Mouse (Mus musculus): Measurements from ENCODE around the gene Rbm20.

The Rbm20 gene

DNA sequence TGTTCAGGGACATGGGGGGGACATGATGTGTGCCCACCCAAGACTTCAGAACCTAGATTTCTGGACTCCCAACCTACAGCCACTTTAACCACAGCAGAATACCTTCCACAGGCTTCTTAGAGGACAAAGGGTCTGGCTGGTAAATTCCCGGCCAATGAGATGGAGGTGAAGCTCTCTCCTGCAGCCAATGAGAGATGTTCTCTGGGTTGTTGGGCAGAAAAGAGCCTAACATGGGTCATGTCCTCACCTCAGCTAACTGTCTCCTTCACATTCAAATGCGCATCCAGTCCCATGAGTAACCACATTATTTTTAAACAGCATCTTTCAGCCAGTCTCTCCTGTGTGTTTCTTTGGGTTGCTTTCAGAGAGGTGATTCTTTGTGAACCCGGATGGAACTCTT lies 5.7 kb upstream of the Rbm20 start:
- no peak for DNase-seq (ENCODE audit: low spot score in 2 of 2)

DNA sequence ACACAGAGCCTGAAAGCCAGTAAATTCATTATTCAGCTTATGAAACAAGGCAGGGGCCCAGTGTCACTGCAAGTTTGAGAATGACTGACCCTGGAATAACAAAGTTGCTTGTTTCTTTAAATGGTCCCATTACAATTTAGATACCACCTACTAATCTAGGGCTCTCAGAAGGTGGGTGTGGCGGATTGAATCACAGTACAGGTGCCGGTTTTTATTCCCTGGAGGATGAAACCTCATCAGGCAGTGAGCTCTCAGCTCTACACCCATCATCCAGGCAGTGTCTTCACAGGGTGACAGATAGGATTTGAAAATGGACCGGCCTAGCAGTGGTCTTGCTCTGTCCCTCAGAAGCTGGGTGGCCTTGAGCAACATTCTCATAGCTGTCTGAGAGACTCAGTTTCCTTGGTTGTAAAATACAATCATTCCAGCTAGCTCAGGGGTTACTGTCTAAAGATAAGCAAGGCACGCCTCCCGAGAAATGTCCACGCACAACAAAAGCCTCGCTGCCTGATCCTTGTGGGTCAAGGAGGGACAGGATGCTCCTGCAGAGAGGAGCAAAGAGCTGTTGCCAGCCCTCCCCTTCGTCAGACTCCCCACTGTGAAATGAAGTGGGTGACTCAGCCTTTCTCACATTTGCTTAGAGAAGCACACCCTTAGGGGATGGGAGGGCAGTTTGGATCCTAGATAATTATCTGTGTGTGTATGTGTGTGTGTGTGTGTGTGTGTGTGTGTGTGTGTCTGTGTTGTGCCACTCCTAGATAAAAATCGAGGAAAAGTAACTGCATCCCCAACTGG lies 2.8 kb upstream of the Rbm20 start:
- no peak for DNase-seq (ENCODE audit: low spot score in 2 of 2)

DNA sequence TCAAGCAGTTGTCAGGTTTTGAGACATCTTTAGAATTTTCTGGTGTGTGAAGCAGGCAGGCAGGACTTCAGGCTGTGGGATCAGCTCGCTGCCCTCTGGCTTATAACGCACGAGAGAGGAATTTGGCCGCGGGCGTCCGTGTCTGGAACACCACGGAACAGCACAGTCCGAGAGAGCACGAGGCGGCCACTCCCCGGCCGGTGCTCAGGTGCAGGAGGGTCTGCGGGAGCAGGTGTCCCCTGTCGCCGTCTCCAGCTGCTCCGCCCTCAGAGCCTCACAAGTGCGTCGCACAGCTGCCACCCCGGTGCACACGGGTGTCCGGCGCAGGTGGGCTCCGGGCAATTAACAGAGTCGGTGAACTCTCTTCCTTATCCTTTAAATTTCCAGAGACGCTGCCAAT lies 878 bp upstream of the Rbm20 start:
- DNase-seq (ENCODE audit: low spot score in 2 of 2) = no peak

DNA sequence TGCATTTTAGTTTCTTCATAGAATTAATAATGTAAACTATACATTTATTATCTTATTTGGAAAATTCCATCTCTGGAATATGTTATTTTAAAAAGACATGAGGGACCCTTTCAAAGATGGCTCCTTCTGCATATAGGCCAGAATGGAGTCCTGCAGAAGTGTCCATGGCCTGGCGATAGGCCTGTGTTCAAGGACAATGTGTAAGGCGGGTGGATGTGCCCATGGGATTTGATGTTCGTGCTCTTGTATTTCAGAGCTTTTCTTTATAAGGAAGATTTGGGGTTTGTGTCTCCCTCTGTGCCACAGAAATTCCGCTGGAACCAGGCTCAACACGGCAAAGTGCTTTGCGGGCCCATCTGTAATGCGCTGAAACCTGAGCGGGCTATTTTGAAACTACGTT lies 2.1 kb downstream of the Rbm20 start:
- no peak for DNase-seq (ENCODE audit: low spot score in 2 of 2)

DNA sequence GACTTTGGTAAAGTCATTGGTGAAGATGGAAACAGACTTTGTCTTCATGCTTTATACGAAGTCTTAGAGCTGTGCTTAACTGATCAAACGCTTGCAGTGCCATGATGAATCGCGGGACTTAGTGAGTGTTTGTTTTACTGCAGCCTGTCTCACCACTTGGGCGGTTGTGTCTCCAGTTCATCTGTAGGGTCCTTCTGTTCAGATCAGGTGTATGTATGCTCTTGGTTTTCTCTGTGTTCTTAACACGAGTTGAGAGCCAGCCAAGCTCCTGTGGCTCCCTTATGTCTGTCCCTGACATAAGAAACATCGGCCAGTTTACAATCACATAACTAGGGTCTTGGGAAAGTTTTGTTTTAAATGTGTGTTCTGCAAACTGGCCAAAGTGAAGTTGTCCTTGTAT lies 2.9 kb downstream of the Rbm20 start:
- DNase-seq (ENCODE audit: low spot score in 2 of 2) = no peak

DNA sequence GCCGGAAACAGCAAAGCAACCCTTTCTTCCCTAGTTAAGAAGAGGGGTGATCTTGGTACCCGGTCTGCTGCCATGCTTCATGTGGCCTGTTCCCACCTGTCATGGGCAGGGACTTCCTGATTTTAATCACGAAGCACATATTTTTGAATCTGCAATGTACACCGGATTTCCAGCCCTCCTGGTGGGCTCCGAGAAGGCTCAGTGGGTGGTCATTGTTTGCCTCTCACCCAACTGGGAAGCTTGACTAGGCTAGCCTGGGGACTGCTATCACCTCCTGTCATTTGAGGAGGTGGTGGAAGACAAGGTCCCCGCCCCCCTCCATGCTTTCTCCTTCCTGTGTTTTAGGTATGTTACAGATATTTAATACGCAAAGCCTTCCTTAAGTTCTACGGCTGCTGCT lies 5.3 kb downstream of the Rbm20 start:
- no peak for DNase-seq (ENCODE audit: low spot score in 2 of 2)

DNA sequence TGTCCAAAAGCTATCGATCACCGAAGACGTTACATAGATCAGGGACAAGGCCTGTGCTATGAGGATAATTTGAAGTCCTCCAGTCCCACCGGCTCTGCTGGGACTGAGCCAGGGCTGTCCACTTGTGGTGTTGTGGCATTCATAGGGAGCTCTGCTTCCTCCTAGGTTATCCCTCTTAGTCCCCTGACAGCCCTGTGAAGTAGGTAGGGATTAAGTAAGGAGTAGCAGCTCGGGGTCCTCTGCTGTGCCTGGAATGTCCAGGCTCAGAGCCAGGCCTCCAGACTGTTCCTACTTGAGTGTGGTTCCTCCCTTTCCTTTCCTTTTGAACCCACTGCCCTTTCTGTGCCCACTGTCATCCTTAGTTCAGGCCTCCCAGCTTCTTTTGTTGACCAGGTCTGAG lies 10.5 kb downstream of the Rbm20 start:
- no peak for DNase-seq (ENCODE audit: low spot score in 2 of 2)

DNA sequence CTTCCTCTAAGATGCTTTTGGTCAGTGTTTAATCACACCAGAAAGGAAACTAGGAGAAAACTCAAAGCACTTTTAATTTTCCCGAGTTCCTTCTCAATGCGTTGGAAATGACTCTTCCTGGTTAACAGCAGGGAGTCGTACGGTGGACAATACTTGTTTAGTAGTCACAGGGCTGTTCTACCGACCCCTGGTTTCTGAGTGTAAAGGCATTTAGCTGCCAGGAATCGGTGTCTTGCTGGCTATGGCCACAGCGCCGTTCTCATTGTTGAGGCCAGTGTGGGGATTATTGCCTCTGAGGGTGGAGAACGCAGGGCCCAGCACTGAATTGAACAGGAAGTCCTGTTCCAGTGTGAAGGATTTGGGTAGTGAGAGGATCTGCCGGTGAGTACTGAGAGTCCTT lies 13.7 kb downstream of the Rbm20 start:
- DNase-seq (ENCODE audit: low spot score in 2 of 2) = no peak

DNA sequence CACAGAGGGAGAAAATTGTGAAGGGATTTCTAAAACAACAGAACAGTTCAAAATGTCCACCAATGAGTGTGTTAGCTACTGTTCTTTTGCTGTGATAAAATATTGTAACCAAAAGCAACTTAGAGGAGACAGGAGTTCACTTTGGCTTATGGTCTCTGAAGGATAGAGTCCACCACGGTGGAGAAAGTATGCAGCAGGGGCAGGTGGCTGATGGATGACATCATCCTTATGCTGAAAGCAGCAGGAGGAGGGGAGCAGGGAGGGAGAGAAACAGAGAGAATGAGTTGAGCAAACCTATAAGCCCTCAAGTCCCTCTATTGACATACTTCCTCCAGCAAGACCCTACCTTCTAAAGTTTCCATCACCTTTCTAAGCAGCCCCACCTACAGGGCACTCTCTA lies 16.9 kb downstream of the Rbm20 start:
- DNase-seq (ENCODE audit: low spot score in 2 of 2) = no peak

DNA sequence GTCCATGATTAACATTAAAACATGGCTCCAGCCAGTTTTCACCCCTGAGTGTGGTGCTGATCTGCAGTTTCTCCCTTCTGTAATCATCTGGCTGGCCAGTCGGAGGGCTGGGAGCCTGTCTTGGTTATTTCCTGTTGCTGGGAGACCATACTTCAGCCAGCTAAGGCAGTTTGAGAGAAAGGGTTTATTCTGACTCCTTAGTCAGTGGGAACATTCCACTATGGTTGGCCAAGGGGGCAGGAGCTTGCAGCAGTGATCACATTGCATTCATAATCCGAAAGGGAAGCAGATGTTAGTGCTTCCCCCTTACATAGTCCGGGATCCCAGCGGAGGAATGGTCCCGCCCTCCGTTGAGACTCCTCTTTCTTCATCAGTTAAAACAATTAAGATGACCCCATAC lies 19.0 kb downstream of the Rbm20 start:
- no peak for DNase-seq (ENCODE audit: low spot score in 2 of 2)

DNA sequence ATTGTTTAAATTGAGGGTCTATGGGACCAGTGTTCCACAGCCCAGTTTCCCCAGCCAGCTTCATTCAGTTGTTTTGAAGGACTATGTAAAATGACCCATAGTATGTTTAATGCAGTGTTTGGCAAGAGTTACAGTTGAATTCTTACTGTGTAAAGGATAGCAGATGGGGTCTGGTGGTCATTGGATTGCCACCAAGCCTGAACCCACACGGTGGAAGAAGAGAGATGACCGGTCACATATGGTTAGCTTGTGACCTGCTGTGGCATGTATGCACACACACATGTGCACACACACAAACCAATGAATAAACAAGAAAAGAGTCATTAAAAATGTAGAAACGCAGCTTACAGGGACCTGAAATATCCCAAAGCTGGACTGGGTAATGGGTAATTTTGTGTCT lies 19.5 kb downstream of the Rbm20 start:
- no peak for DNase-seq (ENCODE audit: low spot score in 2 of 2)

DNA sequence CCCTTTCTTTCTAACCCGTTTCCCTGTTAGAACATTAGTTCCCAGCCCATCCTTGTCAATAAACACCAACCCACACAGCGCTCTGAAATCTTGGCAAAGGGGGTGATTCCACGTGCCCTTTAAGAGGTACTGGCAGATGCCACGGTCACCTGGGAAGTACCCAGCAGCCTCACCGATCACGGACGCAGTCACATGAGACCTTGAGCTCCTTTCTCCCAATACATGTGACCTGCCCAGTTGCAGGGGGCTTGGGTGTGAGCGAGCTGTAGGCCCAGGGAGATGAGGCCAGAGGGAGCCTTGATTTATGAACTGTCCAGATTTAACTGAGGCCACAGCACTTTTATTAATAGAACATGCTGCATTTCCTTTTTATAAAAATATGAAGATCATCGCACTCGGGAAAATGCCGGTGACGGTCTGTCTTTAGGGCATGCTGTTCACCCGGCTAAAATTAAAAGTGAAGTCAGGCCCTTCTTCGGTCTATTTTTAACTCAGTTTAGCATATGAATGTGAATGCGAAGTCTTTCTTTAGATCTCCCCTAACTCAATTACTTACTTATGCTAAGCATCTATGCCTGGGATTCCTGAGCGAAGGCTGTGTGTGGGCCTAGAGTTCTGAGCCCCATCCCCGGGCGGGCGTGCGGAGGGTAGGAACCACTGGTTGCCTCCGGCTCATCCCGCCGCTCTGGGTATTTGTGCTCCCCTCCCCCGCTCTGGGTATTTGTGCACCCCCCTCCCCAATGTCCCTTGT lies 20.4 kb downstream of the Rbm20 start:
- no peak for DNase-seq (ENCODE audit: low spot score in 2 of 2)

DNA sequence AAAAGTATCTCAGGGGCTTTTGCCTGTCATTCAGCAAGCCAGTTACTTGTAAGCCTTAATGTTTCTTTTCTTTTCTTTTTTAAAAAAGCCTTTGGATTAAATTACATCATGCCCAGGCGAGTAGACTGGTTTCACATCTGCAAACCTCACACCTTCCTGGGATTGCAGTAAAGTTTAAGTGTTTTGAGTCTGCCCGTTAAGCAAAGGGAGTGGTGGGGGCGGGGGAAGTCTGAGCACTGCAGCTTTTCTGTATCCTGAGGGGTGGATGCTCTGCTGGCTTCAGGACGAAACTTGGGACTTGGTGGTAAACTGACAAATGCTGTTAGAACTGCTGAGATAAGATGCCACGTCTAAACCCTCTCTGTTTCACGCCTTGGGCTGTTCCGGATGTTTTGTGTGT lies 22.6 kb downstream of the Rbm20 start:
- DNase-seq (ENCODE audit: low spot score in 2 of 2) = no peak

DNA sequence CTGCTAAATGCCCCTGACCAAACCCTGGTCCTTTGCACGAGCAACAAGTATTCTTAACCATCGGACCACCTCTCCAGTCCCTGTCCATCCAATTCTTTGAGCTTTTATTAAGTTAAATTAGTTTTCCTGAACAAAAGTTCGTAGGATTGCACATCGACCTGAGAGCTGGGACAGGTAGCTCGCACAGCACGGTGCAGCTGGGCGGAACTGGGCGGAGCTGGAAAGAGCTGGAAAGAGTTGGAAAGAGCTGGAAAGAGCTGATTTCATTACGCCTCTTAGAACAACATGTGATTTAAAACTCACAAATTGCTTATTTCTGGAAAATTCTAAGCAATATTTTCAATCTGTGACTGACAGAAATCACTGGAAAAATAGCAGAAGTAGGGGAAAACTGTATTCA lies 24.3 kb downstream of the Rbm20 start:
- no peak for DNase-seq (ENCODE audit: low spot score in 2 of 2)

DNA sequence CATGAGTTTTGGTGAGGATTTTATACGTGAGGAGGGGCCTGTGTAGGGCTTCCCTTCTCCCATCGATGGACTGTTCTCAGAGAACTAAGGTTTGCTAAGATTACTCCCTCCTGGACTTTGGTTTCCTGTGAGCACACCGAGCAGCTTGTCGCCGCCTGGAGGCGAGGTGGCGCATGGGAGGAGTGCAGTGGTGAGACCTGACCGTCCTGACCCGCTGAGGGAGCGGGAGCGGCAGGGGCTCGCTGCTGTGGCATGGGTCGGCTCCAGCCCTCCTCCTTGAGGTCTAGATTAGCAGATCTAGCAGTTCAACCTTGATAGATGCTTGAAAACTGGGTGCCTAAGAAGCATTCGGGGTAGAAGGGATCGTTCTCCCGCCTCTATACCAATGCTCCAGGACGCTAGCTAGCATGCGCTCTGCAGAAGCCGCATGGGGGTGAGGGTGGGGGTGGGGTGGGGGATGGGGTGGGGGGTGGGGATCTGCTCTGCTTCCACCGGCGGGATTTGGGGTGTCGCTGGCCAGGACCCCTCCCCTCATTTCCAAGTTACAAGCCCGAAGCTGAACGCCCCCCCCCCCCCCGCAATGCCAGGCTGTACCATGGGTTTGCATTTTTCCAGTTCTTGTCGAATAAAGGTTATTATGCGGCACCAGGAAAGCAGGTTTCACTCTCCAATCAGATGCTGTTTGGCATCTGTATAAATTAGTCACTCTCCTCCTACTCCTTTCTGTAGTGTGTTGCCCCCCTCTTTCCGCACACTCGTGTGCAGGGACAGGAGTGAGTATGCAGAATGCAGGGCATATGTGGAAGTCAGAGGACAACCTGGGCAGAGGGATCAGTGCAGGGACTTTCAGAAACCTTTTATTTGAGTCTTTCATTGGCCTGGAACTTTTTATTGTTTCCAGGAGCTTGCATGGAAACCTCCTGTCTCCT lies 28.1 kb downstream of the Rbm20 start:
- DNase-seq (ENCODE audit: low spot score in 2 of 2) = peak; percentile 46 to 62

DNA sequence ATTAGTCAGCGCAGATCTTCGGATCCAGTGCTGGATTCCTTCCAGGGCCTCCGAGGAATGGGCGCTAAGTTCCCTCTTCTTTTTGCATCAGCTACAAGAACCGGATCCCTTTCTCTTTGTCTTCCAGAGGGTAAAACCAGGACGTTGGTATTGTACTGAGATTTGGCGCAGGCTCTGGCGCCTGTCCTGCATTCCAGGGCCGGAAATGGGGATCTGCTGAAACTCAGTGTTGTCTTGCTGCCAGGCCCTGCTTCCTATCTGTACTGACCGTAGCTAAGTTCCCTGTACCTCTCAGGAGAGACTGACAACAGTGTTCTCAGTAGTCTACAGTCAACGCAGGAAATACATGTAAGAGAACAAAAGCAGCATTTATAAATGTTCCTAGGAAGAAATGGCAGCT lies 31.3 kb downstream of the Rbm20 start:
- no peak for DNase-seq (ENCODE audit: low spot score in 2 of 2)

DNA sequence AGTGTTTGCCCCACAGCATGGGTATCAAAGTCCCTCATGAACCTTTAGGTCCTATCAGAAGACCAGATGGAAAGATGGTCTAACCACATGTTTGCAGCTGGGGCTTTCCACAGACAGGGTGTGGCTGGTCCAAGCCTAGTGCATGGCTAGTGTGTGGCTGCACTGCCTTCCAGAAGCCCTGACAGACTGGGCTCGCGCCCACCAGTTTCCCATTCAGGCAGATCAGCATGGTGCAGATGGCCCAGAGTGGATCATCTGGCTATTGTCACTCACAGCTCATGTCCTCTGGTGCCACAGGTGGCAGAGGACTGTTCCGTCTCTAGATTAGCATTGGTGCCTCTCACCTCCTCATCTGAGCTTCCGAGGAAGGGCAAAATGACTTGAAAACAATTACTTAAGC lies 33.8 kb downstream of the Rbm20 start:
- DNase-seq (ENCODE audit: low spot score in 2 of 2) = no peak

DNA sequence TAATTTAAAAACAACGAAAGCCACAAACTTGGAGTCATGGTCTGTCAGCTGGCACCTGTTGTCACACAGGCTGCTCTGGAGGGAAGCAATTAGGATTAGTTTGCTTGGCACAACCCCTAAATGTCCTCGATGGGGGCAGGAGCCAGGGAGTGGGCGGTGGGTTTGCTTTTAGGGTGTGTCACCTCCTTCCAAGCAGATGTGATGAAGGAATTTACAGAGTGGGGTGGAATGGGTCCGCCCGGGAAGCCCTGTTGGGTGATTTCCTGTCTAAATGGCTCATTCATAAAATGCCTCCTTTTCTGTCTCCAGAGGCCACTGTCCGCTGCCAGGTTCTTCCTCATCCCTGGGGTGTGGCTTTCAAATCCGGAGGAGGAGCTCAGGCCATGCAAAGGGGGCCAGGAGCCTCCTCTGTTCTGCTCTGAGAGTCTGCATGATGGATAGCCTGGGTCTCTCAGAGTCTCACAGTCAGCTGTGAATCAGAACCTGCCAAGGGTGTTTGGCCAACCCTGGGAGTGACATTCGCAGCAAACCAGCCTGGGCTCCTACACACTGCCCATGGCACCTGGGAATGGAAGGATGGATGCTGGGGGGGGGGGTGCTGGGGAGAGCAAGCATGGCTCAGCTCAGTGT lies 34.3 kb downstream of the Rbm20 start:
- DNase-seq (ENCODE audit: low spot score in 2 of 2) = no peak

DNA sequence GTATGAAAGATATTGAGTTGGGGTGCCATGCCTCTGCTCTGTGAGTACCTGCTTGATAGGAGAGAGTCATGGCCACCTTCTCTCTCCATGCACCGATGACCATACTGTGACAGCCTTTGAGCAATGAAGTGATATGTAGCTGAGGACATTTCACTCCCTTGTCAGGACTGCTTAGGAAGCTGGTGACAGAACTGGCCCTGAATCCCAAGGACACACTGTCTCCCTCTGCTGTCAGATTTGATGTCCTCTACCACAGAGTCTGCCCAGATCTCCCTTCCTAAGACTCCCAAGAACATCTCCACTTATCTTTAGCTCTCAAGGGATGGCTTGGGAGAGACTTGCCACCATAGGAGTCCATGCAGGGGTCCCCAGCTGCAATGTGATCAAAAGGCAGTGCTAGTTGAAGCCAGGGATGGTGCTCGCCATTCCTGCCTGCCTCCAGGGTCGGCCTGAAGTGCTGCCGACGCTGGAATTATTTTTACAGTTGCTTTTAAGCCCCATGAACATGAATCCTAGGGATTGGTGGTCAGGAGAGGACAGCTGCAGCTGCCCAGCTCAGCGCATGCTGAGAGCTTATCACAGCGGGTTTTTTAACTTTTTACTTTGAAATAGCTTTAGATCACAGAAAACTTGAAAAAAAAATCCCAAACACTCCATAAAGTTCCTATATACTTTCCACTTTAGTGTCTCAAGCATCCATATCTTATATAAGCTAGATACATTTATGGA lies 35.4 kb downstream of the Rbm20 start:
- no peak for DNase-seq (ENCODE audit: low spot score in 2 of 2)

DNA sequence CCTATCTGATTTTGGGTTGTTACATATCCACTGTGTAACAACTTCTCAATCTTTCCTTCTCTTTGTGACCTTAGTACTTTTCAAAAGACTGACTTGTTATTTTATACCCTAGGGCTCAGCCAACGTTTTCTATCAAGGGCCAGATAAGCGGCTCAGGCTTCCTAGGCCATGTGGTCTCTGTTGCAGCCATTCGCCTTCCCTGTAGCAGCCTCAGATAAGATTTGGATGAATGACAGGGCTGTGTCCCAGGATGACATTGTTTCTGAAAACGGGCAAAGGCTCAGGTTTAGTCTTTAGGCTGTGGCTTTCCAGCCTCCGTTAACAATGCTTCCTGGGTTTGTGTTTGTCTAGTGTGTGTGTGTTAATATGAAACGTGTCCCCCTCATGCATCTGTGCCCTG lies 36.3 kb downstream of the Rbm20 start:
- no peak for DNase-seq (ENCODE audit: low spot score in 2 of 2)

DNA sequence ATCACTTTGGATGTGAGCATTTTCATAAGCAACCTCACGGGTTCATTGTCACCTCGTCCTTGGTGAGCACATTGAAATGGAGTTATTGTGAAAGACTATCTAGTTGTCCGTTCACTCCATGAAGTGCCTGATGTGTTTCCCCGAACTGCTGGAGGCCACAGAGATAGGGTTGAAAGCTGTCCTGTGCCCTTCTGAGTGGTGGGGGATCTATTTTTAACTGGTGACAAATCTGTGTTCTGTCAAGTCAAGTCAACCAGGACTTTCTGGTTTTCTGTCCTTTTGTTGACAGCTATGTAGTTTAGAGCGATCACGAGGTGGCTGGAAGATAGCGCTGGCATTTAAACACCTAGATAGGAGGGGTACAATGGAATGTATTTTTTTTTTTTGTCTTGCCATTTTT lies 39.4 kb downstream of the Rbm20 start:
- DNase-seq (ENCODE audit: low spot score in 2 of 2) = no peak
